Mouse (Mus musculus) lung, postnatal 25 days (tissue): ENCODE measurements around the gene Phf1.

Source experiments
- DNase-seq: peaks from one replicate; pipeline ENCODE4 v3.0.0; 2022; ENCODE audit warnings: low spot score

Gene Phf1

GRCm38 (mm10) chr17:26933885-26934827, 1.3 kb downstream of the Phf1 start:
- no peak for DNase-seq

DNA sequence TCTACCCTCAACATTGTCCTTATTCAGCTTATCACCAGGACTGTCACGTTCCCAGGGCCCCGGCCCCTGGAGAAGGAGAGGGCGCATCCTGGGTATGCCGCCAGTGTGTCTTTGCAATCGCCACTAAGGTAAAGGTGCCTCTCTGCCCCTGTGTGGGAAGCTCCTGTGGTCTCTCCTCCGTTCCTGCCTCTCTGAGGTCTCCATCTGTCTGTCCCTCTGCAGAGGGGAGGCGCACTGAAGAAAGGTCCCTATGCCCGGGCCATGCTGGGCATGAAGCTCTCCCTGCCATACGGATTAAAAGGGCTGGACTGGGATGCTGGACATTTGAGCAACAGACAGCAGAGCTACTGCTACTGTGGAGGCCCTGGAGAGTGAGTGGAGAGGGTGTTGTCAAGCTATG, 2.2 kb downstream of the Phf1 start:
- no peak for DNase-seq

DNA sequence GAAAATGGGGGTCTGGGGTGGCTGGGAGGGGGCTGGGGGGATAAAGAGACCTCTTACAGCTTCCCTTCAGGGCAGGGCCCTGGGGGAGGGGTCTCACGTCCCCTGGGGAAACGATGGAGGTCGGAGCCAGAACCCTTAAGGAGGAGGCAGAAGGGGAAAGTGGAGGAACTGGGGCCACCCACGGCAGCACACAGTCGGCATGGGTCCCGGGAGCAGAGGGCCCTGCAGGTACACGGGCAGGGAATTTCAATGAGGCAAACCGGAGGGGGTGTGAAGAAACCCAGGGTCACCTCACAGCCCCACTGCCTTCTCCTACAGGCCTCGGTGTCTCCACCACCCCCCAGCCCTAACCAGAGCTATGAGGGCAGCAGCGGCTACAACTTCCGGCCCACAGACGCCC, 3.6 kb downstream of the Phf1 start:
- DNase-seq: no peak

GRCm38 (mm10) chr17:26936921-26937695, 4.3 kb downstream of the Phf1 start:
- no peak for DNase-seq

- DNase-seq: no peak
These were observed 5.2 kb downstream of the Phf1 start for GRCm38 (mm10) chr17:26937883-26938695.

GRCm38 (mm10) chr17:26938731-26939130, 5.9 kb downstream of the Phf1 start:
- DNase-seq: no peak

DNA sequence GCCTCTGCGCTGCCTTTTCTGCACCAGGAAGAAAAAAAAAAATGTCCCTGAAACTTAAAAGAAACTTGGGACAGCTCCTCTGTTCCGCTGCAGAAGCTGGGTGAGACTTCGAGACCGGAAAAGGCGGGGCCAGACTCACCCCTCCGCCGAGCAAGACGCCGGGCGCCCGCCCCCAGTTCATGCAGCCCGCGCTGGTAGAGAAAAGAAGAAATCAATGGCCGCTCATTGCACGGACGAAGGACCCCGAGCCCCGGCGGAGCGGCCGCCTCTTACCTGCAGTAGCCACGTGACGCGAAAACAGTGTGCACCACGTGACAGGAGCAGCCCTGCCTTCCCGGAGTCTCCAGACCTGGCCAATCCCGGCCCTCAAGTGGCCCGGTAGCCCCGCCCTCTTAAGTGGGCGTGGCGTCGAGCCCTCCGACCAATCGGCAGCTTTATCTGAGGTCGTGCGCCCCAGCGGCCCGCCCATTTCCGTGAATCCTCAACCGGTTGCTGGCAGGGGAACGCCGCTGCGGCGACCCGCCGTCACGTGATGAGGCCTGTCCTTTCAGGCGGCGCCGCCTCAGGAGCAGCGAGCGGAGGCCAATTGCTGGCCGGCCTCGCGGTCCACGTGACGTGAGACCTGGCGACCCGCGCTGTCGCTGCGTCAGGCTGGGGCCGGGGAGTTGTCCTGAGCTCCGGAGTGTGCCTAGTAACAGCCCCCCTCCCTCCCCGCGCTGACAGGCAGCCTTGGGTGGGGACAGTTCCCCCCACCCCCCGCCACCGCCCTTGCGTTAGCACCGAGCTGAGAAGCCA, 6.5 kb downstream of the Phf1 start, which contains the start of gene Cuta:
Cuta (minus strand) TSS at position 392 of the 795 bp plus-strand sequence.
- DNase-seq: peak; percentile 100

DNA sequence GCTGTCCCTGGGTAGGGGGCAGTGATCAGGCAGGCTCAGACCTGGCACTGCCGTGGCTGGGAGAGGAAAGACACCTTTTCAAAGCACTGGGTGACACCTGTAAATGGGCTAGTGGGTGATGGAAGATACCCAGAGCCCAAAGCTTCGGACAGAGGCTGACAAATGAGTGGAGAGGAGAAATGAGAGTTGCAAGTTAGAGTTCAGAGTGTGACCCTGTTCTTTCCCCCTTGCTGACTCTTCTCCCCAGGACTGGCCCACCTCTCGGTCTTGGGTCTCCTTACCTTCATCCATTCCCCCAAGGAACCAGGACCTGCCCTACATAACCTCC, 7.1 kb downstream of the Phf1 start:
- no peak for DNase-seq

DNA sequence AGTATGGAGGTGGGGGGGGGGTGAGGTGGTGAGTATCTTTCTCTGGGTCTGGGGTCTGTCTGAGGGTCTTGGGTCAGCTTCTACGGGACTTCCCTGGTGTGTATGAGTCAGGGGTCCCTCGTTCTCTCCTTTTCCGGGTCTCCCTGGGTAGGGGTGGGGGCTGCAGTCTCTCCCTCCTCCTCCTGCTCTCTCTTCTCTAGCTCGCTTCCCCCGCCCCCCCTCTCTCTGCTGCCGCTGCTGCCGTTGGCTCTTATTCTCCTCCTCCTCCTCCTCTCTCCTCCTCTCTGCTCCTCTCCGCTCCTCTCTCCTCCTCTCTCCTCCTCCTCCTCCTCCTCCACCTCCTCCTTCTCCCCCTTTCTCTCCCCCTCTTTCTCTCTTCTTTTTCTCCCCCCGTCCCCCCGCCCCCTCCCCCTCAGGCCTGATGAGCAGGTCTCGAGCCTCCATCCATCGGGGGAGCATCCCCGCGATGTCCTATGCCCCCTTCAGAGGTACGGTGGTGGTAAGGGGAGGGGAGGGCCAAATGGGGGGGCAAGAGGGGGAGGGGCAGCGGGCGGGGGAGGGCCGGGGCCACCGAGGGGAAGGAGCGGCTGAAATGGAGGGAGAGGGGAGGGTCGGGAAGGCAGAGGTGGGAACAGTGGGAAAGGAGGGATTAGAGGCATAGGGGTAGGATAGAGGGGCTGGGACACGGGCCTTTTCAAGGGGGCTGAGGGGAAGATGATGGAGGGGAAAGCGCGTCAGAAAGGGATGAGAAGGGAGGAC, 8.4 kb downstream of the Phf1 start, which contains the start of gene Syngap1:
Syngap1 (plus strand) TSS at position 223 of the 759 bp plus-strand sequence.
- DNase-seq: no peak

DNA sequence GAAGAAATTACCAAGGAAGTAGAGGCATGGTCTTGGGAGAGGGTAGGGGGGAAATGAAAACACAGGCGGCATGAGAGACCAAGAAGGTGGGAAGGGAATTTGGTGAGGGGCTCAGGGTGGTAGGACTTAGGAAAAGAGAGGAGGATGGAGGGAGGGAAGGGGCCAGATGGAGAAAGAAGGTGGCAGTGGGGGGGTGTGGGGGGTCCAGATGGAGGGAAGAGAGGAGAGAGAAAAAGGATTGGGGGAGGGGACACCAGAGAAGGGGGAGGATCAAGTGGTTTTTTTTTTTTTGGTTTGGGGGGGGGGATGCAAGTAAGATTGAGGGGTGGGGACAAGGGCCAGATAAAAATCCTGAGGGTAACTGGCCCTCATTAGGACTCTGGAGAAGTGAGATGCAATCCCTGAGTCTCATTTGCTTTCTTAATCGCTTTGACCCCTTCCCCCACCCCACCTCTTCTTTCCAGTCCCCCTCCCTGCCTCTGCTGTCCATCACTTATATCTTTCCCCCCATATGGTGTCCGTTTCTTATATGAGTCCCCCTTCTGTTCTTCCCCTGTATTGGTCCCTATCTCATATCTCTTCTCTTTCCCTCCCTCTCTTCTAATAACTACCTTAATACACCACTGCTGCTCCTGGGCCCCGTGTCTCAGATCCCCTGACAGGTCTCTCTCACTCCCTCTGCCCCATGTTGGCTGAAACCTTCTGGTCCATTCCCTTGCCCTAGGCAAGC, 9.2 kb downstream of the Phf1 start:
- DNase-seq: no peak

DNA sequence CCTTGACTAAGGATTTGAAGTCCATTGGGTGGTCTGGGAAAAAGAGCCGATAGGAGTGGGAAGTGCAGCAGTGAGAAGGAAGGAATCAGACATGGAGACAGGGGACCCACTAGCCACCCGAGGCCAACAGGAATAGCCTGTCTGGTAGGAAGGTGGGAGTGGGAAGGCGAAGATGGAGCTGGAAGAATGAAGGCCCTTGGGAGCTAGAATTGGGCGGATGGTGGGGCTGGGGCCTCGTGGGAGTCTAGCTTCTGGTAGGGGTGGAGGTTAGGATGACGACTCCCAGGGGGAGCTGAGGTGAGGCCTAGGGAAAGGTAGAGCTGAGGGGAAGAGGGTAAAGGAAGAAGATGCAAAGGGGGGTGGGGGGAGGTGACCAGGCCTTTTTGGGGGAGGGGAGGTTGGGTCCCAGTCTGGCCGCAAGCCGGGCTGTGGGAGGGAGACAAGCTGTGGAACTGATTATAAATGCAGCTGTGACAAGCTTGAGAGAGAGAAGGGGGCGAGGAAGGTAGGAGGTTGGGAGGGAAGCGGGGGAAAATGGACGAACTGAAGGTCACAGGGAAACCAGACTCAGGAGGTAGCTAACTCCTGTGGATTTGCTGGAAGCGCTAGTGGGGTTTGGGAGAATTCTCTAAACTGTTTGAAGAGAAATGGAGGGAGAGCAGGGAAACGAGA, 13.1 kb downstream of the Phf1 start:
- DNase-seq: no peak

DNA sequence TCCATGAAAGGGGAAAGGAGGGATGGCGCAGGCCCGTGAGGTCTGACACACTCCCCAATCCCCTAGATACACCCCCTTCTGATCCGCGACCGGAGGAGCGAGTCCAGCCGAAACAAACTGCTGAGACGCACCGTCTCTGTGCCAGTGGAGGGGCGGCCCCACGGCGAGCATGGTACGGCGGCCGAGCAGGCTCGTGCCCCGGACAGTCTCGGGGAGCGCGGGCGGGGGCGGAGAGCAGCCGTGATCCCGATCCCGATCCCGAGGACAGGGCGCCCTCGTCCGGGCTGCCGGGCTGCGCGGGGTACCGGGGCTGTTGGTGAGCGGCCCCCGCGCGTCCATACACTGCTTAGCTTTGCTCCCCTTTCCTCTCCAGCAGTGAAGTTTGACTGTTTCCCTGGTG, 13.7 kb downstream of the Phf1 start:
- peak; percentile 74 for DNase-seq

DNA sequence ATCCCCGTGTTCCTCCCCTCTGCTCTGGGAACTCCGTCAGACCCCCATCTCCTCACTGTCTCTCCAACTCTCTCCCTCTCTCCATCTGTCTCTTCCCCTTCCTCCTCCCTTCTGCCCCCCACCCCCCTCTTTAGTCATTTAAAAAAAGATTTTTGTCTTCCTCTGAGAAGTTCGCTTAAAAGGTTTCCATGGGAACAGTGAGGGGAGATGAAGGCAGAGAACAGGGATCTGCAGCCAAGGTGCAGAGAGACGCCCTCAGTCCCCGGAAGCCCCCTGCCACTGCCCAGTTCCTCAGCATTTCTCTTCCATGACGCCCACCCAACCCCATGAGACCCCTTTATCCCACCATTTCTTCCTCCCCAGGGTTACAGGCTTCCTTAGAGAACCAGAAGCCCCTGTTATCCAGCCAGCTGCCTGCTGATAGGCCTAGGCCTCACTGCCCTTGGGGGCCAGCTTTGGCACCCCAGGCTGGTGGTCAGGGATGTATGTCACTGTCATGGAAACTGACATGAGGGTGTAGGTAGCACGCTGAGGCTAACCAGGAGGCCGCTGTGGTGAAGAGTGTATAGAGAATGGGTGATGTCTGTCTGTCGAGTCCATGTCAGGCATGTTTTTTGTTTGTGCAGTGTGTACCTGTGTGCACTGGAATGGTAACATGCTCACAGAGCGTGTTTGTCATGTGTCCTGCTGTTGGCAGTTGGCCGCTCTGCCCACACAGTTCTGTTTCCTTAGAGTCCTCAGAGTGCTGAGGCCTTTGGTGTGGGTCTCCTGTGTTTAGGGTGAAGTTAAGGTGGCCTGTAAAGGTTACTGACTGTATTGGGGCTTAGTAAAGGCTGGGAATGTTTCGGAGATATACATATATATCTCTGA, 14.6 kb downstream of the Phf1 start:
- DNase-seq: no peak

- DNase-seq: no peak
These were observed 15.6 kb downstream of the Phf1 start for GRCm38 (mm10) chr17:26948316-26949050.

DNA sequence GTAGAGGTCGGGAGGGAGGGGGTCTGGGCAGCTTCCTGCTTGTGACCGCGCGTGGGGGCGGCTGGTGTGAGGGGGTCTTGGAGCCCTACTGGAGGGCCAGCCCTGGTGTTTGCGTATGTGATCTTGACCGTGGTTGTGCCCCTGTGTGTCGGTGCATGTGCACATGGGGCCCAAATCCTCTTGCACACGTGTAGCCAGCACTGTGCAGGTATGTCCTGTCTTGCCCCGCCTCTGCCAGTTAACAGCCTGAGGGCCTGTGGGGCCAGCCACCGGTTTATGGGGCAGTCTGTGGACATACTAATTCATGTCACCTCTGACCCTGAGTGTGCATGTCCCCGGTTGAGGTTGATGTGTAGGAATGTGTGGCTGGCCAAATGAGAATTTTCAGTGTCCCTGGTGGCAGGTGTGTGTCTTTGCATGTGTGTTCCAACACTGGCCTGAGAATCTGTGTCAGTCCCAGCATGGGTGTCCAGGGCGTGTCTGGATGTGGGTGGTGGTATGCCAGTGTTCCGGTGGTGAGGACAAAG, 16.3 kb downstream of the Phf1 start:
- no peak for DNase-seq

DNA sequence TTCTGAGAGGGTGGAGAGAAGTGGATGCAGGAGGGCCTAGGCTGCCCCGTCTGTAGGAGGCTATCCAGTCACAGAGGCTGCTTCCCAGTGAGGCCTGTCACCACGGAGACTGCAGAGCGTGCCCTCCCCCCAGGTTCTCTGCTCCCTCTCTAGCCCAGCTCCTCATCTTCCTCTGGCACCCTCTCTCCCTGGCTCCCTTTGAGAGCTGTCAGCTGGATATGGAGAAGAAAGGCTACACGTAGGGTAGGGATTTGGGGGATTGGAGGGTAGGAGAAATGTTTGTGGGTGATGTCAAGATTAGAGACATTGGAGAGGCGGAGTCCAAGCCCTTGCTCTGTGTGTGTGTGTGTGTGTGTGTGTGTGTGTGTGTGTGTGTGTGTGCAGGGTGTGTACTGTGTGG, 17.0 kb downstream of the Phf1 start:
- no peak for DNase-seq

- no peak for DNase-seq
These were observed 17.9 kb downstream of the Phf1 start for GRCm38 (mm10) chr17:26950560-26951288.
